Mouse (Mus musculus) macrophage (primary cell): ENCODE data around the gene Eps8. TPM values are rescaled to one million over a fixed set of nuclear protein-coding genes. Genes with fewer than 3 reads are reported as not detected.

Source experiments
- polyA plus RNA-seq: library from polyadenylated mRNA; stranded (reverse); fragments of 250-400 nt; gene quantifications from 3 replicates; pipeline ENCODE4 v1.2.4, GENCODE M21; 2018; ENCODE audit warnings: inconsistent platforms

Gene Eps8
- polyA plus RNA-seq, 1 experiment from 2014 or later, result 10.9 TPM

Other genes with a start within 250 kb of the Eps8 start
- 46.3 to 99.6 TPM (median 67.4 TPM) in 3 replicates for gene Strap, start 80.2 kb upstream of the Eps8 start, polyA plus RNA-seq
- 36.4 to 68.9 TPM (median 41.2 TPM) in 3 replicates for gene Dera, start 99.7 kb upstream of the Eps8 start, polyA plus RNA-seq